Mouse (Mus musculus): ENCODE measurements around the gene Agap1. TPM values are rescaled to one million over a fixed set of nuclear protein-coding genes. Genes with fewer than 3 reads are reported as not detected.

The Agap1 gene
- polyA plus RNA-seq, 1 experiment from 2014 or later, result 17.6 TPM

DNA sequence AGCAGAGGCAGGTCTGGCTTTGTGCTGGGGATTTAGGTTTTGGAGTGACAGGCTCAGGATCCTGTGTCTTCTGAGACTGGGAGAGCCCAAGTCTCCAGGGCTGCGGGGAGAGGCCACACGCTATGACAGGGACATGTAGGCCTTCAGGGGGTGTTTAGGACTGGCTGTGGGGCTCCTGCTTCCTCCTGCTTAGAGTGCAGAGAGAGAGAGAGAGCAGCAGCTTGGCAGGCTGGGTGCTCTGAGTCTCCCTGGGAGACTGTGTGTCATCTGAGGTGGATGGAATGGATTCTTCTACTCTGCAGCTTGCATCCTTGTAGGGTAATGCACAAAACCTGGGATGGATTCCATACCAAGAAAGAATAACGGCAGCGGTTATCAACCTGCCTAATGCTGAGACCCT, 122.4 kb downstream of the Agap1 start:
- Histone ChIP-seq H3K4me2 (replicated peaks; ENCODE audit: low read depth, low read length) (peak overlapping the region; percentile 29; the same call in 1 of the 2 replicates), H3K27me3 (ENCODE audit: control insufficient read depth, insufficient read depth, low read length) (peaks cover 5% of the 10 kb centered on the region; the same call in 1 of the 2 replicates), H3K27ac (ENCODE audit: low read length) (peak overlapping the region; percentile 88), H3K36me3 (ENCODE audit: control insufficient read depth, insufficient read depth, low read length) (no peaks in the 10 kb centered on the region), H3K9me3 (ENCODE audit: control insufficient read depth, low read depth, low read length) (no peaks in the 10 kb centered on the region), H3K9ac (replicated peaks; ENCODE audit: low read depth, low read length) (peak overlapping the region; percentile 14; the same call in 1 of the 2 replicates), H3K4me3 (ENCODE audit: low read depth, low read length) (0 out of 2 replicates have a peak overlapping the region, but pooled peaks have one; percentile 9), H3K4me1 (ENCODE audit: control insufficient read depth, insufficient read depth, low read length) (peaks cover 31% of the 10 kb centered on the region)
- peak; percentile 47; the same call in 1 of the 2 replicates for ATAC-seq (ENCODE audit: insufficient number of reproducible peaks, insufficient read depth, low FRiP score, low read depth)
- 7% methylated on average over 4 of the region's 4 CpGs for WGBS

DNA sequence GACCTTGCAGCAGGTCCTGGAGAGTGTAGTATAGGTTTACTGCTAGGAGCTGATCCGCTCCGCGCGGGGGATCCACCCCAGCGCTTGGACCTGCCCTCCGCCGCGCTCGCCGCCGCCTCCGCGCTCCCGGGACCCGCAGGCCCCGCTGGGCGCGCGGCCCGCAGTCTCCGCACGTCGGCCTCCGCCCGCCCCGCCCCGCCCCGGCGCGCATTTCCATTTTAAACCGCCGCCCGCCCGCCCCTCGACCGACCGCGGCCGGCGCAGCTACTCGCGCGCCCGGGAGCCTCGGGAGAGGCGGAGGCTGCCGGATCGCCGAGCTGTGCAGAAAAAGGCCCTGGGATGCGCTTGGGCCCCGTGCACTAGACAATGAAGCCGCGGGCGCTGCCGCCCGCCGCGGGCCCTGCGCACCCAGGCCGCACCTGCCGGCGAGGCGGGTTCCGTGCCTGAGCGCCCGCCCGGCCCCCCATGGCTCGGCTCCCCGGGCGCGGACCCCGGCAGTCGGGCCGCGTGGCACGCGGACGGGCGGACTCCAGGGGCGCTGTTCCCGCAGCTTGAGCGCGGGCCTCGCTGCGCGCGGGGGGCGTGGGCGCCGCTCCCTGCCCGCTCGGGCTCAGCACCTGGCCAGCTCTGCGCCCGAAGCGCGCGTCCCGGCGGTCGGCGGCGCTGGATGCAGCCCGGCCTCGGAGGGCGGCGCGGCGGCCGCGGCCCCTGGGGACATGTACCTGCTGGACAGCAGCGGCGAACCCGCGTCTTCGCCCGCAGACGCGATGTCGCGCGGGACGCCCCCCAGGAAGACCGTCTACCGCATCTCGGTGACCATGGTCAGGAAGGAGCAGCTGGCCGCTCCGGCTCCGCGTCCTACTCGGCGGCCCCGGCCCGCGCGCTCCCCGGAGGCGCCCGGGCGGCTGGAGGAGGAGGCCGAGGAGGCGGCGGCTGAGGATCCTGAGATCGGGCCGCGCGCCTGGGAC, 125.7 kb downstream of the Agap1 start:
- under 1% methylated on average over 120 of the region's 146 CpGs for WGBS
- Histone ChIP-seq H3K27ac (ENCODE audit: low read length) (peak overlapping the region; percentile 48; the same call in 1 of the 2 replicates), H3K4me3 (ENCODE audit: low read depth, low read length) (peak overlapping the region; percentile 67), H3K4me1 (ENCODE audit: control insufficient read depth, insufficient read depth, low read length) (peaks cover 27% of the 10 kb centered on the region), H3K9me3 (ENCODE audit: control insufficient read depth, low read depth, low read length) (no peaks in the 10 kb centered on the region), H3K27me3 (ENCODE audit: control insufficient read depth, insufficient read depth, low read length) (peaks cover 5% of the 10 kb centered on the region; the same call in 1 of the 2 replicates), H3K4me2 (replicated peaks; ENCODE audit: low read depth, low read length) (peak overlapping the region; percentile 100), H3K36me3 (ENCODE audit: control insufficient read depth, insufficient read depth, low read length) (no peaks in the 10 kb centered on the region), H3K9ac (replicated peaks; ENCODE audit: low read depth, low read length) (peak overlapping the region; percentile 53; the same call in 1 of the 2 replicates)
- peak; percentile 70 for ATAC-seq (ENCODE audit: insufficient number of reproducible peaks, insufficient read depth, low FRiP score, low read depth)

DNA sequence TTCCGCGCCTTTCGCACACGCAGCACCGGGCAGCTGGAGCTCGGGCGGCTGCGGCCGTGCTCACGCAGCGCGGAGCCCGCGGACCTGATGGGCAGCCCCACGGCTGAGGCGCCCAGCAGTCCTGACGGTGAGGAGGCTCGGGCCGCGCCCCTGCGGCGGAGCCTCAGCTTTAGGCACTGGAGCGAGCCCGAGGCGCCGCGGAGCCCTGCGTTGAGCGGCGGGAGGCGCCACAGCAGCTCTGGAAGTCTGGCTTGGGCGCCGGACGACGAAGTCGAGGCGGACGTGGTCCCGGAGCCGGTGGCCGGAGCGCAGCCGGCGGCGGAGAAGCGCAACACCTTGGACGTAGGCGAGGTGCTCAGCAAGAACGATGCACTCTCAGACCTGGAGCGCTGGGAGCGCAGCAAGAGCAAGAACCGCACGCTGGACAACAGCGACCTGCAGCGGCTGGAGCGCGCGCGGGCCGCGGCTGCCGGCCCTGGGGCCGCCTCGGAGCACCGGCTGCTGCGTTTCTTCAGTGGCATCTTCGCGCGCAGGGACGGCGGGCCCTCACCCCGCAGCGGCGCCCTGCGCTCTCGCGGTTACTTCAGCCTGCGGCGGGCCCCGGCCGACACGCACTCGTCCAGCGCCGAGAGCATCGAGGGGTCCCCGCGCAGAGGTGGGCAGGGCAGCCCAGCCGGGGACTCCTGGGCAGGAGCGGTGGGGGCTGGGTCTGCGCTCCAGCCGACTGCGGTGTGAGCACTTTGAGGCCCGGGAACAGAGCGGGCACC, 126.6 kb downstream of the Agap1 start:
- peak overlapping the region; percentile 100 for H3K4me2 ChIP-seq (replicated peaks; ENCODE audit: low read depth, low read length)
- H3K27me3 ChIP-seq (ENCODE audit: control insufficient read depth, insufficient read depth, low read length), result peaks cover 5% of the 10 kb centered on the region; the same call in 1 of the 2 replicates
- H3K4me3 ChIP-seq (ENCODE audit: low read depth, low read length), result peak overlapping the region; percentile 67
- peak; percentile 51 for ATAC-seq (ENCODE audit: insufficient number of reproducible peaks, insufficient read depth, low FRiP score, low read depth)
- WGBS, result under 1% methylated on average over 93 of the region's 95 CpGs
- H3K9me3 ChIP-seq (ENCODE audit: control insufficient read depth, low read depth, low read length), result no peaks in the 10 kb centered on the region
- H3K9ac ChIP-seq (replicated peaks; ENCODE audit: low read depth, low read length), result peak overlapping the region; percentile 53
- no peak overlapping the region; the same call in 1 of the 2 replicates for H3K27ac ChIP-seq (ENCODE audit: low read length)
- H3K4me1 ChIP-seq (ENCODE audit: control insufficient read depth, insufficient read depth, low read length), result peaks cover 19% of the 10 kb centered on the region
- no peaks in the 10 kb centered on the region for H3K36me3 ChIP-seq (ENCODE audit: control insufficient read depth, insufficient read depth, low read length)

DNA sequence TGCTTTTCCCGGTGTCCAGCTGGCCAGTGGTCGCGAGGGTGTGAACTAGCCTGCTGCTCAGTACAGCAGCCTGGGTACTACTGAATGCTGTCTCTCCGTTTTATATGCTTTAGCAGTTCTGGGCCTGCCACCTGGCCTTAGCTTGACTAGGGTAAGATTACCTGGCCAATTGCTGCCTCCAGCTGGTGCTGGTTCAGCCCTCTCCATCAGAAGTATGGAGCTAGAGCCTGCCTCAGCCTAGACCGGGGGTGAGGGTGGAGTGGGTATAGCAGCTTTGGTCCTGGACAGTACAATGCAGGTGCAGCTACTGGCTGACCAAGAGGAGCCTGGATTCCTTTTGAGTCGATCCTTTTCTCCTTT, 127.1 kb downstream of the Agap1 start:
- H3K9me3 ChIP-seq (ENCODE audit: control insufficient read depth, low read depth, low read length), result no peaks in the 10 kb centered on the region
- H3K27ac ChIP-seq (ENCODE audit: low read length), result no peak overlapping the region
- peak overlapping the region; percentile 53; the same call in 1 of the 2 replicates for H3K9ac ChIP-seq (replicated peaks; ENCODE audit: low read depth, low read length)
- peak overlapping the region; percentile 100 for H3K4me2 ChIP-seq (replicated peaks; ENCODE audit: low read depth, low read length)
- peaks cover 13% of the 10 kb centered on the region for H3K4me1 ChIP-seq (ENCODE audit: control insufficient read depth, insufficient read depth, low read length)
- no peaks in the 10 kb centered on the region for H3K36me3 ChIP-seq (ENCODE audit: control insufficient read depth, insufficient read depth, low read length)
- peak overlapping the region; percentile 67 for H3K4me3 ChIP-seq (ENCODE audit: low read depth, low read length)
- peaks cover 5% of the 10 kb centered on the region; the same call in 1 of the 2 replicates for H3K27me3 ChIP-seq (ENCODE audit: control insufficient read depth, insufficient read depth, low read length)
- WGBS, result 24% methylated on average over 6 of the region's 6 CpGs
- no peak for ATAC-seq (ENCODE audit: insufficient number of reproducible peaks, insufficient read depth, low FRiP score, low read depth)

DNA sequence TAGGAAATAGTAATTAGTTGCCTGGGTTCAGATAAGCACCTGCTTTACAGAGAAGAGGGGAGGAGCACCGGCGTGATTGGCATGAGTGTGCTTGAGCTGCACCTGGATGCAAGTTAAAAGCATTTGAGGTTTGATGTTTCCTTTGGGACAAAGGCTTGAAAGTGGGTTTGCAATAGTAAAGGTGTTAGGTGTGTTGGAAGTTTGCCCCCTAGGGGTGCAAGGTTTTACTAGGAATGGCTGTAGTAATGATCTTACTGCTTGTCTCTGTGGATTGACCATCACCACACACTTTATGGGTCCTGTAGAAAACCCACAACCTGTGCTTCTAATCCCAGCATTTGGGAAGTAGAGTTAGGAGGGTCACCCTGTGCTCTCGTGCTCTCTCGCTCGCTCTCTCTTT, 128.8 kb downstream of the Agap1 start:
- H3K36me3 ChIP-seq (ENCODE audit: control insufficient read depth, insufficient read depth, low read length), result no peaks in the 10 kb centered on the region; the same call in 1 of the 2 replicates
- H3K9me3 ChIP-seq (ENCODE audit: control insufficient read depth, low read depth, low read length), result no peaks in the 10 kb centered on the region
- H3K27me3 ChIP-seq (ENCODE audit: control insufficient read depth, insufficient read depth, low read length), result peaks cover 5% of the 10 kb centered on the region; the same call in 1 of the 2 replicates
- peaks cover 8% of the 10 kb centered on the region for H3K4me1 ChIP-seq (ENCODE audit: control insufficient read depth, insufficient read depth, low read length)
- 77% methylated on average over 5 of the region's 5 CpGs for WGBS
- H3K4me2 ChIP-seq (replicated peaks; ENCODE audit: low read depth, low read length), result no peak overlapping the region
- H3K27ac ChIP-seq (ENCODE audit: low read length), result no peak overlapping the region
- no peak for ATAC-seq (ENCODE audit: insufficient number of reproducible peaks, insufficient read depth, low FRiP score, low read depth)
- no peak overlapping the region for H3K9ac ChIP-seq (replicated peaks; ENCODE audit: low read depth, low read length)
- no peak overlapping the region for H3K4me3 ChIP-seq (ENCODE audit: low read depth, low read length)

DNA sequence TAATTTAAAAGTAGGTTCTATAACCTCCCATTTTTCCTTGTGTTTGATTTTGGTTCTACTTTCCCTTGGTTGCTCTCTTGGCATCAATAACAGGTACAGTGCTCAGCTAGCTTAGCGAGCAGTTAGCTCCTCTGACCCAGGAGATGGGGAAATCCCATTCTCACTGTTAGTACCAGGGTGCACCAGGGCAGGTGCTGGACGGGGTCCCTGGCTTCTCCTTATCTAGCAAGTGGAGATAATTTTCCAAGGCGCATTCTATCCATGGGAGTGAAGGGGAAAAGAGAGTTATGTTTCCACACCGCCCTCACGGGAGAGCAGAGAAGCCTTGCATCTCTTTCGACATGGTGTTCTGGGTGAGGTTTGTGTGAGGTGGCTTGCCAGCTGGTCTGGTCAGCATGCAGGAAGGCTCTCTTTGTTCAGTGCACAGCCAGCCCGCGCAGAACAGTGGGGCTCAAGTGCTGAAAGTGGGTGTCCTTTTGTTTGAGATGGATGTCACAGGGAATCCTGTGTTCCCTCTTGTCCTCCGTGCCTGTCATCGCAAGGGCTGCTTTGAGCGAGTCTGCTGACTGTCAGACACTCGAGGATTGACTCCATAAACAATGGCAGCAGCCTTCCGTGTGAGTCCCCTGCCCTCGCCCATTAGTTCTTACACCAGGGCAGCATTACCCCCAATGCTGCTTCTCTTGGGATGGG, 132.5 kb downstream of the Agap1 start:
- peaks cover 5% of the 10 kb centered on the region; the same call in 1 of the 2 replicates for H3K9me3 ChIP-seq (ENCODE audit: control insufficient read depth, low read depth, low read length)
- WGBS, result 51% methylated on average over 14 of the region's 14 CpGs
- no peaks in the 10 kb centered on the region; the same call in 1 of the 2 replicates for H3K36me3 ChIP-seq (ENCODE audit: control insufficient read depth, insufficient read depth, low read length)
- H3K4me1 ChIP-seq (ENCODE audit: control insufficient read depth, insufficient read depth, low read length), result no peaks in the 10 kb centered on the region
- H3K4me3 ChIP-seq (ENCODE audit: low read depth, low read length), result no peak overlapping the region
- no peak overlapping the region for H3K9ac ChIP-seq (replicated peaks; ENCODE audit: low read depth, low read length)
- ATAC-seq (ENCODE audit: insufficient number of reproducible peaks, insufficient read depth, low FRiP score, low read depth), result no peak
- H3K27me3 ChIP-seq (ENCODE audit: control insufficient read depth, insufficient read depth, low read length), result no peaks in the 10 kb centered on the region
- no peak overlapping the region for H3K27ac ChIP-seq (ENCODE audit: low read length)
- H3K4me2 ChIP-seq (replicated peaks; ENCODE audit: low read depth, low read length), result no peak overlapping the region

DNA sequence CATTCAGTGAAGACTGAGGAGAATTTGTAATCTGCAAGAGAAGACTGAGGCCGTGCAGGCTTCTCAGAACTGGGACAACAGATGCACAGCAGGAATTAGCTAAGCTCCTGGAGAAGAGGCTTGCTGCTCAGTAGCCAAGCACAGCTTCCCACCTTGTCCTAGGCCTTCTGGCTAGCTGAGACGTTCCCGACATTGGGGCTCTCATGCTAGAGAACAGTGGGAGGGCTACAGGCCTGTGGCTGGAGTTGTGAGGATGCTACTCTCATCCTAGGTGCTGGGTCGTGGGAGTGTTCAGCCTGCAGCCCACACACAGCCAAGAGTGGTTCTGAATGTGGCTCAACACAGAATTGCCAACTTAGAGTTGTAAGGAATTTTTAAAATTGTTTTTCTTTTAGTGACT, 133.5 kb downstream of the Agap1 start:
- Histone ChIP-seq H3K4me3 (ENCODE audit: low read depth, low read length) (no peak overlapping the region), H3K9ac (replicated peaks; ENCODE audit: low read depth, low read length) (no peak overlapping the region), H3K36me3 (ENCODE audit: control insufficient read depth, insufficient read depth, low read length) (no peaks in the 10 kb centered on the region; the same call in 1 of the 2 replicates), H3K4me2 (replicated peaks; ENCODE audit: low read depth, low read length) (no peak overlapping the region), H3K27ac (ENCODE audit: low read length) (no peak overlapping the region), H3K27me3 (ENCODE audit: control insufficient read depth, insufficient read depth, low read length) (no peaks in the 10 kb centered on the region), H3K9me3 (ENCODE audit: control insufficient read depth, low read depth, low read length) (peaks cover 8% of the 10 kb centered on the region; the same call in 1 of the 2 replicates), H3K4me1 (ENCODE audit: control insufficient read depth, insufficient read depth, low read length) (no peaks in the 10 kb centered on the region)
- no peak for ATAC-seq (ENCODE audit: insufficient number of reproducible peaks, insufficient read depth, low FRiP score, low read depth)
- 71% methylated on average over 4 of the region's 4 CpGs for WGBS

Measured in stomach, embryonic 14.5 days (tissue).